Mouse (Mus musculus) gastrocnemius, postnatal 10 days (tissue): ENCODE data around the gene Ikzf5. TPM values are rescaled to one million over a fixed set of nuclear protein-coding genes. Genes with fewer than 3 reads are reported as not detected.

Experiments
- DNase-seq: peaks from one replicate; pipeline ENCODE4 v3.0.0; 2021; ENCODE audit warnings: mixed read lengths
- total RNA-seq, 2 experiments: library from RNA; stranded (reverse); gene quantifications; 2 replicates each; pipeline ENCODE4 v1.2.3; 2021

Ikzf5 gene
- total RNA-seq, 2 experiments from 2014 or later = 23.1 to 23.5 TPM

DNA sequence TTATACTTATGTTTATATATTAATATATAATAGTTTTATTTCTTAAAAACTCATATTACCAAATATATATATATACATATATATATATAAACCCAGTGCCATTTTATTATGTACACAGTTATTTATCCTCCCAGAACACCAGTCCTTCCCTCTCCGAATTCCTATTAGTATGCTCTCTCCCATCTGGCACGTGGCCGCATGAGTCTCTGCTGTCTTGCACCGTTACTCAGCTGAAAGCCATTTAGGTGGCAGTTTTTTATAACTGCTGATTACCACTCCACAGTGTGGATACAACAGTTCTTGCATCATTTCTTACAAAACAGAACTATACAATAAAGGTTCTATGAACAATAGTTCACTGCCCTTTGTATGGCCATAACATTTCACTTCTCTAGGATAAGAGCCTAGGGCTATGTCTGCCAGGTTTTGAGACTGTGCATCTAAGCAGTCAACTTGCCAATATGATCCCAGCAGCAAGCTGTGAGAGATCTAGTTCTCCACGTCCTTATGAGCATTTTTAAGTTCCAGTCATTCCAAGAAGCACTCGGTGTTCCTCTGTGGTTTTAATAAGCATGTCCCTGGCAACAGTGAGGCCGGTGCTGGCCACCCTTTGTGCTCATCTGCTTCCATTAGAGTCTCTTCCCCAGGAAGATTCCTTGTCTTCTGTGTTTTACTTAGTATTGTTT, 64.3 kb downstream of the Ikzf5 start:
- no peak for DNase-seq

Other genes with a start within 250 kb of the Ikzf5 start
- not detected for gene 5430419D17Rik, start 236.1 kb downstream of the Ikzf5 start, total RNA-seq
- gene Cuzd1, start 88.2 kb downstream of the Ikzf5 start, total RNA-seq = not detected
- gene Fam24b, start 81.0 kb downstream of the Ikzf5 start, total RNA-seq = not detected
- not detected for gene Fam24a, start 76.7 kb downstream of the Ikzf5 start, total RNA-seq
- gene 2310057M21Rik, start 47.8 kb downstream of the Ikzf5 start, total RNA-seq = 10 to 100 TPM; 14.2 to 15.0 TPM
- 10 to 100 TPM; 30.1 to 36.2 TPM for gene Pstk, start 39.4 kb downstream of the Ikzf5 start, total RNA-seq
- 10 to 100 TPM; 72.8 to 75.2 TPM for gene Acadsb, start 80 bp upstream of the Ikzf5 start, total RNA-seq
- gene Hmx3, start 132.3 kb upstream of the Ikzf5 start, total RNA-seq = not detected
- gene Hmx2, start 138.3 kb upstream of the Ikzf5 start, total RNA-seq = not detected
- 10 to 100 TPM; 37.3 to 37.9 TPM for gene Bub3, start 149.7 kb upstream of the Ikzf5 start, total RNA-seq